Mouse (Mus musculus): ENCODE data around the gene Xcr1. TPM values are rescaled to one million over a fixed set of nuclear protein-coding genes. Genes with fewer than 3 reads are reported as not detected.

The Xcr1 gene
- polyA plus RNA-seq, 1 experiment from 2014 or later: 0.06 TPM

DNA sequence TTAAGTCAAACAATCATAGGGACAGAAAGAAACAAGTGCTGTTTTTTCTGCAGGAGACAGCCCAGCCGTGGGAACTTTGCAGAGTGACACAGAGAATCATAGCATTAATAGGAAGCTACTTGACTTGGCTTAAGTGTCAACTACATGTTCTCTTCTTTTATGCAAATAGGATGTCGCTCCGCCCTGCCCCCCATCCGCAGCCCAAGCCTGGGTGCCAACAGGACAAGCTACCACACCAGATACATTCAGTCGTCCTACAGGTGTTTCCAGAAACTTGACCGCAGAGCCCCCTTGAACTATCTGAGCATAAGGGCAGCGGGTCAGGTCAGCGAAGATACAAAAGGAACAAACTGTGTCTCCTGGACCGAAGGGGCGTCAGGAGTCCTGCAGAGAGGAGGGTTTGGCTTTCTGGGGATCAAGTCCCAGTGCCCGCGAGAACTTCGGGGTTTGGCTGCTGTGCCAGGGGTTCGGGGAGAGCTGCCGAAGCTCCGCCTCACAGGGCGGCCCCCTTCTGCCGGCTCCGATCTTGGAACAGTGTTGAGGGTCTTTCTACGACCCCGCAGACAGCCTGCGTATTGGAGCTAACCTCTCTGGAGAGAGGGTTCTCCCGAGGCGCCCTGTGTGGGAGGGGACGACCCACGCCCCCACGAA lies 10.6 kb downstream of the Xcr1 start:
- H3K4me2 ChIP-seq (replicated peaks; ENCODE audit: low read depth, low read length): peak overlapping the region; percentile 74
- H3K9ac ChIP-seq (replicated peaks; ENCODE audit: low read depth, low read length): peak overlapping the region; percentile 58
- no peaks in the 10 kb centered on the region for H3K9me3 ChIP-seq (ENCODE audit: control insufficient read depth, low read depth, low read length)
- no peaks in the 10 kb centered on the region for H3K36me3 ChIP-seq (ENCODE audit: control insufficient read depth, insufficient read depth, low read length)
- peak overlapping the region; percentile 76 for H3K4me3 ChIP-seq (ENCODE audit: low read depth, low read length)
- peak overlapping the region; percentile 92 for H3K27ac ChIP-seq (ENCODE audit: low read length)
- no peaks in the 10 kb centered on the region for H3K27me3 ChIP-seq (ENCODE audit: control insufficient read depth, insufficient read depth, low read length)
- peak; percentile 81 for ATAC-seq (ENCODE audit: insufficient number of reproducible peaks, insufficient read depth, low FRiP score, low read depth)
- H3K4me1 ChIP-seq (ENCODE audit: control insufficient read depth, insufficient read depth, low read length): peaks cover 8% of the 10 kb centered on the region; the same call in 1 of the 2 replicates
- under 1% methylated on average over 27 of the region's 27 CpGs for WGBS

- Histone ChIP-seq H3K9ac (replicated peaks; ENCODE audit: low read depth, low read length) (peak overlapping the region; percentile 58; the same call in 1 of the 2 replicates), H3K9me3 (ENCODE audit: control insufficient read depth, low read depth, low read length) (no peaks in the 10 kb centered on the region)
- no peak for ATAC-seq (ENCODE audit: insufficient number of reproducible peaks, insufficient read depth, low FRiP score, low read depth)
Measured at GRCm38 (mm10) chr9:123850705-123851061, 11.1 kb downstream of the Xcr1 start.

DNA sequence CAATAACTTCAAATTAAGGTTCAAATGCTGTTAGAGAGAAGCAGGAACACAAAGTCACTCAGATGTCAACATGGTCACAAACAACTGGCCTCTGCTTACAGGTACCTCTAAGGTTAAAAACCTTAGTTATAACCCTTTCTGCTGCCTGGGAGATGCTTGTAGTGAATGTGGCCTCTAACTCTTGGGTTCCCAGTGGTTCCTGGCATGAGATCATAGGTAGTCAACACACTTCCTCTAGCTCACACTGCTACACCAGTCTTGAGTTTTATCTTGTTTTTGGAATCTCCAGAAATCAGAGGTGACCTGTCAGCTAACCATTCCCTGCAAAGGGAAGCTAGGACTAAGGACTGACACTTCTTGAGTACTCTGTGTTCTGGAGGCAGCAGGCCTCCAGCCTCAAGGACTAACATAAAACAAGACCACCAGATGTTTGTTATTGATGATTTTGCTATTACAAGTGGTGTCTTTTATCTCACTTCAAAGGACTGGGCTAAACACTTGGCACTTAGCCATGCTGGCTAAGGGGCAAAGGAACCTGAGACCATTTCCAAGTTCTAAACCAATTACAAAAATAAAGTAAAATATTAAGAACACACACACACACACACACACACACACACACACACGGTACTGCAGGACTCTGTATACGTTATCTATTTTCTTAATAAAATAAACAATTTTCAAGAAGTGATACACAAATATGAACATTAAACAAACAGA lies 11.7 kb downstream of the Xcr1 start:
- H3K9me3 ChIP-seq (ENCODE audit: control insufficient read depth, low read depth, low read length): no peaks in the 10 kb centered on the region
- peak overlapping the region; percentile 76 for H3K4me3 ChIP-seq (ENCODE audit: low read depth, low read length)
- peak overlapping the region; percentile 74 for H3K4me2 ChIP-seq (replicated peaks; ENCODE audit: low read depth, low read length)
- WGBS: 56% methylated on average over 2 of the region's 2 CpGs
- peaks cover 8% of the 10 kb centered on the region; the same call in 1 of the 2 replicates for H3K4me1 ChIP-seq (ENCODE audit: control insufficient read depth, insufficient read depth, low read length)
- no peaks in the 10 kb centered on the region for H3K27me3 ChIP-seq (ENCODE audit: control insufficient read depth, insufficient read depth, low read length)
- H3K36me3 ChIP-seq (ENCODE audit: control insufficient read depth, insufficient read depth, low read length): no peaks in the 10 kb centered on the region
- H3K9ac ChIP-seq (replicated peaks; ENCODE audit: low read depth, low read length): no peak overlapping the region
- ATAC-seq (ENCODE audit: insufficient number of reproducible peaks, insufficient read depth, low FRiP score, low read depth): no peak
- no peak overlapping the region for H3K27ac ChIP-seq (ENCODE audit: low read length)

More at GRCm38 (mm10) chr9:123850705-123851061, 11.1 kb downstream of the Xcr1 start:
- no peaks in the 10 kb centered on the region for H3K27me3 ChIP-seq (ENCODE audit: control insufficient read depth, insufficient read depth, low read length)
- H3K4me2 ChIP-seq (replicated peaks; ENCODE audit: low read depth, low read length): peak overlapping the region; percentile 74
- H3K36me3 ChIP-seq (ENCODE audit: control insufficient read depth, insufficient read depth, low read length): no peaks in the 10 kb centered on the region
- peaks cover 8% of the 10 kb centered on the region; the same call in 1 of the 2 replicates for H3K4me1 ChIP-seq (ENCODE audit: control insufficient read depth, insufficient read depth, low read length)
- WGBS: 2% methylated on average over 2 of the region's 2 CpGs
- H3K27ac ChIP-seq (ENCODE audit: low read length): peak overlapping the region; percentile 92; the same call in 1 of the 2 replicates
- H3K4me3 ChIP-seq (ENCODE audit: low read depth, low read length): peak overlapping the region; percentile 76

GRCm38 (mm10) chr9:123846490-123846889 lies 15.3 kb downstream of the Xcr1 start:
- Histone ChIP-seq H3K9me3 (ENCODE audit: control insufficient read depth, low read depth, low read length) (no peaks in the 10 kb centered on the region), H3K36me3 (ENCODE audit: control insufficient read depth, insufficient read depth, low read length) (peaks cover 6% of the 10 kb centered on the region; the same call in 1 of the 2 replicates), H3K4me3 (ENCODE audit: low read depth, low read length) (no peak overlapping the region), H3K9ac (replicated peaks; ENCODE audit: low read depth, low read length) (no peak overlapping the region), H3K4me2 (replicated peaks; ENCODE audit: low read depth, low read length) (no peak overlapping the region), H3K27me3 (ENCODE audit: control insufficient read depth, insufficient read depth, low read length) (no peaks in the 10 kb centered on the region), H3K4me1 (ENCODE audit: control insufficient read depth, insufficient read depth, low read length) (peaks cover 5% of the 10 kb centered on the region; the same call in 1 of the 2 replicates), H3K27ac (ENCODE audit: low read length) (no peak overlapping the region)
- 82% methylated on average over 1 of the region's 1 CpGs for WGBS
- ATAC-seq (ENCODE audit: insufficient number of reproducible peaks, insufficient read depth, low FRiP score, low read depth): no peak

- H3K4me2 ChIP-seq (replicated peaks; ENCODE audit: low read depth, low read length): no peak overlapping the region
- 0 out of 2 replicates have a peak, but pooled peaks have one; percentile 56 for ATAC-seq (ENCODE audit: insufficient number of reproducible peaks, insufficient read depth, low FRiP score, low read depth)
- 0 out of 2 replicates have a peak, but pooled peaks cover 3% of the 10 kb centered on the region for H3K4me1 ChIP-seq (ENCODE audit: control insufficient read depth, insufficient read depth, low read length)
- H3K4me3 ChIP-seq (ENCODE audit: low read depth, low read length): no peak overlapping the region
- no peaks in the 10 kb centered on the region for H3K27me3 ChIP-seq (ENCODE audit: control insufficient read depth, insufficient read depth, low read length)
- H3K9ac ChIP-seq (replicated peaks; ENCODE audit: low read depth, low read length): no peak overlapping the region
- H3K27ac ChIP-seq (ENCODE audit: low read length): no peak overlapping the region
- H3K9me3 ChIP-seq (ENCODE audit: control insufficient read depth, low read depth, low read length): no peaks in the 10 kb centered on the region
- WGBS: 51% methylated on average over 3 of the region's 3 CpGs
- peaks cover 6% of the 10 kb centered on the region for H3K36me3 ChIP-seq (ENCODE audit: control insufficient read depth, insufficient read depth, low read length)
Measured at GRCm38 (mm10) chr9:123845120-123845519, 16.7 kb downstream of the Xcr1 start.

- H3K36me3 ChIP-seq (ENCODE audit: control insufficient read depth, insufficient read depth, low read length): peaks cover 9% of the 10 kb centered on the region
Measured at GRCm38 (mm10) chr9:123844468-123844867, 17.4 kb downstream of the Xcr1 start.

GRCm38 (mm10) chr9:123840243-123840642 lies 21.6 kb downstream of the Xcr1 start:
- Histone ChIP-seq H3K27ac (ENCODE audit: low read length) (no peak overlapping the region), H3K4me1 (ENCODE audit: control insufficient read depth, insufficient read depth, low read length) (no peaks in the 10 kb centered on the region), H3K9me3 (ENCODE audit: control insufficient read depth, low read depth, low read length) (no peaks in the 10 kb centered on the region), H3K36me3 (ENCODE audit: control insufficient read depth, insufficient read depth, low read length) (peaks cover 21% of the 10 kb centered on the region), H3K4me2 (replicated peaks; ENCODE audit: low read depth, low read length) (no peak overlapping the region), H3K4me3 (ENCODE audit: low read depth, low read length) (no peak overlapping the region), H3K27me3 (ENCODE audit: control insufficient read depth, insufficient read depth, low read length) (no peaks in the 10 kb centered on the region), H3K9ac (replicated peaks; ENCODE audit: low read depth, low read length) (no peak overlapping the region)
- no peak for ATAC-seq (ENCODE audit: insufficient number of reproducible peaks, insufficient read depth, low FRiP score, low read depth)
- 89% methylated on average over 6 of the region's 6 CpGs for WGBS

More at GRCm38 (mm10) chr9:123844468-123844867, 17.4 kb downstream of the Xcr1 start:
- no peak for ATAC-seq (ENCODE audit: insufficient number of reproducible peaks, insufficient read depth, low FRiP score, low read depth)
- H3K9me3 ChIP-seq (ENCODE audit: control insufficient read depth, low read depth, low read length): no peaks in the 10 kb centered on the region
- H3K4me1 ChIP-seq (ENCODE audit: control insufficient read depth, insufficient read depth, low read length): no peaks in the 10 kb centered on the region
- H3K4me2 ChIP-seq (replicated peaks; ENCODE audit: low read depth, low read length): no peak overlapping the region
- H3K27ac ChIP-seq (ENCODE audit: low read length): no peak overlapping the region
- no peaks in the 10 kb centered on the region for H3K27me3 ChIP-seq (ENCODE audit: control insufficient read depth, insufficient read depth, low read length)
- 86% methylated on average over 3 of the region's 3 CpGs for WGBS
- no peak overlapping the region for H3K9ac ChIP-seq (replicated peaks; ENCODE audit: low read depth, low read length)
- no peak overlapping the region for H3K4me3 ChIP-seq (ENCODE audit: low read depth, low read length)

DNA sequence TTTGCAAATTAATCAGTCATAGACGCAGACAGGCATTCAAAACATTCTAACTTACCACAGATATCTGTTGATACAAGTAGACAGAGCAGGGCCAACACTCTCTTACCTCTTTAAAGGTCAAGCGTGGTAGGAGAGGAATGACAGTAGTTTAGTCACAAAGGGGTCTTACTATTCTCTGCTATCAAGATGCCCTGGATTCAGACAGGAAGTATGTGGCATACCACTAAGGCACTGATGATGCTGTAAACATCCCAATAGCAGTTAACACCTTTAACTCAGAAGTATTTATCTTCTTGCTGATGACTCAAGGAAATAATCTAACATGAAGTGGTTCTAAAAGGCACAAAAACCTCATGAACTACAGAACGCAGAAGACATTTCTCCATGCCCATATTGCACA lies 26.0 kb downstream of the Xcr1 start:
- no peaks in the 10 kb centered on the region for H3K9me3 ChIP-seq (ENCODE audit: control insufficient read depth, low read depth, low read length)
- H3K9ac ChIP-seq (replicated peaks; ENCODE audit: low read depth, low read length): no peak overlapping the region
- peaks cover 24% of the 10 kb centered on the region for H3K36me3 ChIP-seq (ENCODE audit: control insufficient read depth, insufficient read depth, low read length)
- no peak overlapping the region for H3K27ac ChIP-seq (ENCODE audit: low read length)
- 94% methylated on average over 3 of the region's 3 CpGs for WGBS
- H3K4me2 ChIP-seq (replicated peaks; ENCODE audit: low read depth, low read length): no peak overlapping the region
- H3K4me1 ChIP-seq (ENCODE audit: control insufficient read depth, insufficient read depth, low read length): no peaks in the 10 kb centered on the region
- ATAC-seq (ENCODE audit: insufficient number of reproducible peaks, insufficient read depth, low FRiP score, low read depth): no peak
- no peak overlapping the region for H3K4me3 ChIP-seq (ENCODE audit: low read depth, low read length)
- no peaks in the 10 kb centered on the region for H3K27me3 ChIP-seq (ENCODE audit: control insufficient read depth, insufficient read depth, low read length)
